Mouse (Mus musculus) liver, embryonic 14.5 days (tissue): ENCODE results near the gene Oxsm. TPM values are rescaled to one million over a fixed set of nuclear protein-coding genes. Genes with fewer than 3 reads are reported as not detected.

Experiments
- ATAC-seq: fragments of 200-750 bp; cut with Nextera tagmentation; 2 replicates; pipeline ENCODE4 v1.8.0; 2017; ENCODE audit warnings: moderate number of reproducible peaks, mild to moderate bottlenecking, moderate library complexity; ENCODE audit not compliant: insufficient read depth
- DNase-seq, 3 experiments: peaks; one replicate each; pipeline ENCODE4 v3.0.0-alpha.2; 2012 to 2013; ENCODE audit warnings: low read depth in 3 of 3, low spot score in 3 of 3
- H3K27ac ChIP-seq: fragments of 300-500 bp; sonication (generic); 2 replicates; pipeline ENCODE4 v1.5.1; 2014; ENCODE audit warnings: moderate library complexity, mild to moderate bottlenecking, control low read depth, inconsistent platforms
- H3K27me3 ChIP-seq: fragments of 300-500 bp; sonication (generic); 2 replicates; pipeline ENCODE4 v1.6.1; 2014; ENCODE audit warnings: mild to moderate bottlenecking, low read length, moderate library complexity; ENCODE audit not compliant: control insufficient read depth, insufficient read depth
- H3K36me3 ChIP-seq: fragments of 300-500 bp; sonication (generic); replicated peaks from 2 replicates; pipeline ENCODE4 v1.6.1; 2014; ENCODE audit warnings: low read depth; ENCODE audit not compliant: control insufficient read depth, insufficient read depth
- H3K4me1 ChIP-seq, 2 experiments: fragments of 200-500 bp in 1 of 2; fragments of 300-500 bp in 1 of 2; sonication (generic) in 1 of 2; replicated peaks; 2 replicates each; pipeline ENCODE4 v1.6.1; 2012 to 2014; ENCODE audit warnings: antibody characterized with exemption in 1 of 2, inconsistent platforms in 1 of 2, low read length in 1 of 2; ENCODE audit not compliant: control insufficient read depth in 2 of 2, insufficient read depth in 2 of 2
- H3K4me2 ChIP-seq: fragments of 300-500 bp; sonication (generic); 2 replicates; pipeline ENCODE4 v1.6.1; 2014; ENCODE audit warnings: low read depth, mild to moderate bottlenecking, control low read depth, moderate library complexity
- H3K4me3 ChIP-seq, 2 experiments: fragments of 200-500 bp in 1 of 2; fragments of 300-500 bp in 1 of 2; sonication (generic) in 1 of 2; 2 replicates each; pipeline ENCODE4 v1.5.1; 2012 to 2014; ENCODE audit warnings: low read depth in 2 of 2, low read length in 2 of 2, mild to moderate bottlenecking in 2 of 2, control low read depth in 1 of 2, inconsistent platforms in 1 of 2, moderate library complexity in 1 of 2; ENCODE audit not compliant: insufficient read depth in 1 of 2
- H3K9ac ChIP-seq: fragments of 300-500 bp; sonication (generic); replicated peaks from 2 replicates; pipeline ENCODE4 v1.6.1; 2014; ENCODE audit warnings: mild to moderate bottlenecking, control low read depth, moderate library complexity
- H3K9me3 ChIP-seq: fragments of 300-500 bp; sonication (generic); 2 replicates; pipeline ENCODE4 v1.6.1; 2016; ENCODE audit warnings: low read length, mixed read lengths; ENCODE audit not compliant: control insufficient read depth
- CTCF ChIP-seq: IDR thresholded peaks from 2 replicates; pipeline ENCODE4 v1.5.1; 2016; ENCODE audit warnings: antibody characterized with exemption, low read depth, control low read depth
- EP300 ChIP-seq: IDR thresholded peaks from 2 replicates; pipeline ENCODE4 v1.6.1; 2016; ENCODE audit warnings: antibody characterized with exemption, low read depth
- WGBS: fragments of 180-500 bp; shearing (Covaris S2); extraction: QIAGEN DNeasy Blood & Tissue Kit; methylation state at CpG from one replicate; pipeline ENCODE4 v1.1.7; 2014; ENCODE audit not compliant: insufficient replicate concordance; 5-methylcytosine and 5-hydroxymethylcytosine counted together
- polyA plus RNA-seq, 2 experiments: library from polyadenylated mRNA; depleted of rRNA in 1 of 2; stranded (reverse) in 1 of 2; unstranded in 1 of 2; fragments of >200 nt; fragmentation: Nextera tagmentation in 1 of 2; extraction: Ambion mirVana in 1 of 2; gene quantifications; 2 replicates each; pipeline versions ENCODE4 v1.2.1 to v1.2.3; 2012 to 2014

Gene Oxsm
- polyA plus RNA-seq, 2 experiments: 1.7 to 3.4 TPM

GRCm38 (mm10) chr14:16230581-16230980, 19.0 kb downstream of the Oxsm start:
- H3K27ac ChIP-seq: no peak overlapping the region
- no peak for ATAC-seq
- no peak overlapping the region for H3K4me2 ChIP-seq
- no peak for DNase-seq
- no peak overlapping the region for H3K4me3 ChIP-seq
- no peak overlapping the region for H3K9ac ChIP-seq
- H3K27me3 ChIP-seq: no peaks in the 10 kb centered on the region
- TF ChIP-seq CTCF (no peak), EP300 (no peak)
- H3K9me3 ChIP-seq: no peaks in the 10 kb centered on the region
- no peaks in the 10 kb centered on the region for H3K36me3 ChIP-seq
- H3K4me1 ChIP-seq: no peaks in the 10 kb centered on the region

- WGBS: 64% methylated on average over 2 of the region's 2 CpGs
Measured at GRCm38 (mm10) chr14:16229395-16229794, 20.2 kb downstream of the Oxsm start.

GRCm38 (mm10) chr14:16219015-16219414, 30.6 kb downstream of the Oxsm start:
- H3K4me2 ChIP-seq: no peak overlapping the region
- peak; percentile 68 for TF ChIP-seq CTCF
- TF ChIP-seq EP300: no peak
- H3K27me3 ChIP-seq: no peaks in the 10 kb centered on the region
- no peaks in the 10 kb centered on the region for H3K36me3 ChIP-seq
- H3K4me3 ChIP-seq: no peak overlapping the region
- 38% methylated on average over 2 of the region's 2 CpGs for WGBS
- H3K27ac ChIP-seq: no peak overlapping the region
- H3K4me1 ChIP-seq: no peaks in the 10 kb centered on the region
- no peak for ATAC-seq
- H3K9me3 ChIP-seq: no peaks in the 10 kb centered on the region
- H3K9ac ChIP-seq: no peak overlapping the region
- DNase-seq: no peak

More at GRCm38 (mm10) chr14:16229395-16229794, 20.2 kb downstream of the Oxsm start:
- Histone ChIP-seq H3K27me3 (no peaks in the 10 kb centered on the region), H3K4me2 (no peak overlapping the region), H3K36me3 (no peaks in the 10 kb centered on the region), H3K4me1 (no peaks in the 10 kb centered on the region), H3K9ac (no peak overlapping the region), H3K9me3 (no peaks in the 10 kb centered on the region), H3K27ac (no peak overlapping the region), H3K4me3 (no peak overlapping the region)
- no peak for DNase-seq
- ATAC-seq: no peak
- no peak for TF ChIP-seq EP300

- Histone ChIP-seq H3K4me1 (no peaks in the 10 kb centered on the region), H3K36me3 (no peaks in the 10 kb centered on the region), H3K4me2 (no peak overlapping the region), H3K27me3 (no peaks in the 10 kb centered on the region), H3K9me3 (no peaks in the 10 kb centered on the region), H3K4me3 (no peak overlapping the region), H3K27ac (no peak overlapping the region), H3K9ac (no peak overlapping the region)
- ATAC-seq (peak; percentile 26; the same call in 1 of the 2 replicates), DNase-seq (no peak)
- TF ChIP-seq EP300: no peak
- no peak for TF ChIP-seq CTCF
Measured at GRCm38 (mm10) chr14:16207722-16208121, 41.9 kb downstream of the Oxsm start.

- DNase-seq: no peak
- Histone ChIP-seq H3K27me3 (no peaks in the 10 kb centered on the region), H3K4me3 (no peak overlapping the region), H3K27ac (no peak overlapping the region), H3K9ac (no peak overlapping the region), H3K4me1 (no peaks in the 10 kb centered on the region), H3K36me3 (no peaks in the 10 kb centered on the region), H3K9me3 (no peaks in the 10 kb centered on the region), H3K4me2 (no peak overlapping the region)
- ATAC-seq: no peak
- WGBS: 10% methylated on average over 3 of the region's 3 CpGs
- TF ChIP-seq EP300 (no peak), CTCF (no peak)
Measured at GRCm38 (mm10) chr14:16201673-16202072, 47.9 kb downstream of the Oxsm start.
